Mouse (Mus musculus) E14TG2a.4 (cell line): ENCODE data around the gene Atp8a1.

ENCODE experiments used
- CTCF ChIP-seq: conservative IDR thresholded peaks from 2 replicates; pipeline ENCODE4 v1.5.1; 2014; ENCODE audit warnings: low read length
- NANOG ChIP-seq: IDR thresholded peaks from 2 replicates; pipeline ENCODE4 v1.6.1; 2014; ENCODE audit warnings: borderline replicate concordance, low read length, mixed read lengths
- POU5F1 ChIP-seq: IDR thresholded peaks from 2 replicates; pipeline ENCODE4 v1.6.1; 2014; ENCODE audit warnings: low read length, borderline replicate concordance

DNA sequence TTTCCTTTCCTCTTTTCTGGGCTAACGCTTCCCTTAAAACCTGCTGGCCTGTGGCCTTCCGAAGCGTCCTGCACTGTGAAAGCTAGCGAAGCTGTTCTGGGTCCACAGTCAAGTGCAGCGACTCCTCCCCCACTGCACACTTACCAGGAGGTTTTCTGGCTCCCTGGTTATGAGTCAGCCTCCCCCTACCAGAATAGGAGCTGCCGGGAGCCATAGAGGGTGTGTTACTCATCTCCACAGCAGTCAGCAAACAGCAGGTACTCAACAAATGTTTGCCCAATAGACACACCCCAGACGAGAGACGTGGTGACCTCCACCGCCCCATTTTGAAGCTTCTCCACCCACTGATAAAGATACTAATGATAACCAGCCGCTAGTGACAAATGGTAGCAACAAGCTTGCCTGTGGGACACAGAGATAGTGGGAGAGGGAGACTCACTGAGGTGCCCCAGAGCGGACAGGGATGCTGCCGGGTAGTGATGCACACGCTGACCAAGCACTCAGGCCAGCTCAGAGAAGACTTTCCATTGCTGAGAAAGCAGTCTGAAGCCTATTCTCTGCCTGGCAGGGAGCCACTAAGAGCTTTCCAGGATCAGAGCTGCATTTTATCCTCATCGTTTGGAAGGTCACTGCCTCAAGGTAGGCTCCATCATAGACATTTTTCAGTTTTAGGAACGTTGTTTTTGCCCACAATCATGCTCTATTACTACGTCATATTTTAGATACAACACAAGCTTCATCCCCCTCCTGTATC, 31.5 kb downstream of the Atp8a1 start:
- no peak for TF ChIP-seq CTCF
- no peak for TF ChIP-seq NANOG
- TF ChIP-seq POU5F1, result no peak
